Mouse (Mus musculus) midbrain, embryonic 10.5 days (tissue): ENCODE measurements around the gene E130309D02Rik. TPM values are rescaled to one million over a fixed set of nuclear protein-coding genes. Genes with fewer than 3 reads are reported as not detected.

Experiments
- DNase-seq: peaks from one replicate; pipeline ENCODE4 v3.0.0-alpha.2; 2017; ENCODE audit warnings: low spot score
- H3K27ac ChIP-seq: fragments of 300-500 bp; sonication (generic); replicated peaks from 2 replicates; pipeline ENCODE4 v1.5.1; 2016; ENCODE audit warnings: mild to moderate bottlenecking
- H3K27me3 ChIP-seq: fragments of 300-500 bp; sonication (generic); 2 replicates; pipeline ENCODE4 v1.6.1; 2016; ENCODE audit warnings: low read depth, mild to moderate bottlenecking; ENCODE audit not compliant: poor library complexity, severe bottlenecking
- H3K36me3 ChIP-seq: fragments of 300-500 bp; sonication (generic); 2 replicates; pipeline ENCODE4 v1.6.1; 2016; ENCODE audit warnings: mild to moderate bottlenecking, moderate library complexity
- H3K4me1 ChIP-seq: fragments of 300-500 bp; sonication (generic); 2 replicates; pipeline ENCODE4 v1.6.1; 2016
- H3K4me3 ChIP-seq: fragments of 300-500 bp; sonication (generic); 2 replicates; pipeline ENCODE4 v1.5.1; 2016; ENCODE audit warnings: mild to moderate bottlenecking, moderate library complexity
- H3K9me3 ChIP-seq: fragments of 300-500 bp; sonication (generic); replicated peaks from 2 replicates; pipeline ENCODE4 v1.6.1; 2016; ENCODE audit warnings: mild to moderate bottlenecking
- WGBS: fragments of 180-500 bp; shearing (Covaris S2); methylation state at CpG from one replicate; pipeline ENCODE4 v1.1.7; 2016; 5-methylcytosine and 5-hydroxymethylcytosine counted together
- polyA plus RNA-seq: library from polyadenylated mRNA; unstranded; fragments of >200 nt; fragmentation: Nextera tagmentation; extraction: Ambion mirVana; gene quantifications from 2 replicates; pipeline ENCODE4 v1.2.1, GENCODE M21; 2016

Gene E130309D02Rik
- polyA plus RNA-seq, 1 experiment from 2014 or later = 61.7 TPM

- peaks cover 15% of the 10 kb centered on the region for H3K4me1 ChIP-seq
- no peak overlapping the region for H3K4me3 ChIP-seq
- H3K27ac ChIP-seq = no peak overlapping the region
- no peaks in the 10 kb centered on the region for H3K9me3 ChIP-seq
- WGBS = 81% methylated on average over 14 of the region's 14 CpGs
- no peak for DNase-seq
- H3K36me3 ChIP-seq = no peaks in the 10 kb centered on the region
- no peaks in the 10 kb centered on the region for H3K27me3 ChIP-seq
These were observed 19.4 kb upstream of the E130309D02Rik start for GRCm38 (mm10) chr5:143334418-143335088.

- Histone ChIP-seq H3K27me3 (no peaks in the 10 kb centered on the region), H3K36me3 (no peaks in the 10 kb centered on the region), H3K4me3 (no peak overlapping the region), H3K4me1 (peaks cover 16% of the 10 kb centered on the region), H3K9me3 (no peaks in the 10 kb centered on the region), H3K27ac (no peak overlapping the region)
- peak; percentile 68 for DNase-seq
- WGBS = 18% methylated on average over 5 of the region's 5 CpGs
These were observed 18.7 kb upstream of the E130309D02Rik start for GRCm38 (mm10) chr5:143333872-143334271.

DNA sequence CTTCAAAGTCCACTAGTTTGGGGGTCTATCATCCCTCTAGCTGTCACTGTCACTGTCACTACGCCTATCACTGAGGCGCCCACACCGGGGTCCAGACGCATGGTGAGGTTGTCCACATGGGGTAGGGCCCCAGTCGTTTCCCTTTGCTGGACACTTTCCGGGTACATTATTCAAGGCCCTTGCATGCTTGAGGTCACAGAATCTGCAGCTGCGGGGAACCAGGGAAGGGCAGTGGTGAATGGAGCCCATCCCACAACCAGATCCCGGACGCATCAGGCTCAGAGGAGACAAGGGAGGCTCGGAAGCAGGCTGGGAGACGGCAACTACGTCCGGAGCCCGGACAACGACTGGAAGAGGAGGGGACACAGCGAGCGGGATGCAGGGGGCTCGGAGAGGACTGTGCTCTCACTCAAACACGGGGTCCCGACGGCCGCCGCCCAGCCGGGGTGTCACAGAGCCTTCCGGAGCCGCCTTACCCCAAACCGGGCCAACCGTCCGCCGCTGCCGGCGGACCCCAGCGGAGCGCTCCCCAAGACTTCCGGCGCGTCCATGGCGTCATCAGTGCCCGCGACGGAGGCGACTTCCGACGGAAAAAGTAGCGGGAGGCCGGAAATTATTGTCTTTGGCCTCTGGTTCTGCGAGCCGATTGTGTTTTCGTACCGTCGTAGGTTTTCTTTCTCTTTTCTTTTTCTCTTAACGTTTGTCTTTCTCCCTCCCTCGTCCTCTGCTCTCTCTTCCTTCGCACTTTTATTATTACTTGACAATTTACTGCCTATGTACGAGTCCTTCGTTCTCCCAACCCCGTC is 13.7 kb upstream of the E130309D02Rik start, which contains the start of gene Zdhhc4:
TSS of gene Zdhhc4 (minus strand) at position 567 of the 806 bp plus-strand sequence.
- DNase-seq = peak; percentile 88
- Histone ChIP-seq H3K36me3 (peaks cover 31% of the 10 kb centered on the region), H3K27ac (peak within 1 kb of the TSS; percentile 87), H3K4me3 (peak within 1 kb of the TSS; percentile 84), H3K4me1 (peaks cover 21% of the 10 kb centered on the region), H3K9me3 (no peaks in the 10 kb centered on the region), H3K27me3 (no peaks in the 10 kb centered on the region)
- under 1% methylated on average over 57 of the region's 57 CpGs for WGBS

- Histone ChIP-seq H3K36me3 (peaks cover 80% of the 10 kb centered on the region), H3K4me3 (no peak overlapping the region), H3K4me1 (peaks cover 29% of the 10 kb centered on the region), H3K9me3 (no peaks in the 10 kb centered on the region), H3K27me3 (no peaks in the 10 kb centered on the region), H3K27ac (no peak overlapping the region)
- no peak for DNase-seq
- 87% methylated on average over 8 of the region's 8 CpGs for WGBS
These were observed 2.1 kb upstream of the E130309D02Rik start for GRCm38 (mm10) chr5:143317288-143317610.

DNA sequence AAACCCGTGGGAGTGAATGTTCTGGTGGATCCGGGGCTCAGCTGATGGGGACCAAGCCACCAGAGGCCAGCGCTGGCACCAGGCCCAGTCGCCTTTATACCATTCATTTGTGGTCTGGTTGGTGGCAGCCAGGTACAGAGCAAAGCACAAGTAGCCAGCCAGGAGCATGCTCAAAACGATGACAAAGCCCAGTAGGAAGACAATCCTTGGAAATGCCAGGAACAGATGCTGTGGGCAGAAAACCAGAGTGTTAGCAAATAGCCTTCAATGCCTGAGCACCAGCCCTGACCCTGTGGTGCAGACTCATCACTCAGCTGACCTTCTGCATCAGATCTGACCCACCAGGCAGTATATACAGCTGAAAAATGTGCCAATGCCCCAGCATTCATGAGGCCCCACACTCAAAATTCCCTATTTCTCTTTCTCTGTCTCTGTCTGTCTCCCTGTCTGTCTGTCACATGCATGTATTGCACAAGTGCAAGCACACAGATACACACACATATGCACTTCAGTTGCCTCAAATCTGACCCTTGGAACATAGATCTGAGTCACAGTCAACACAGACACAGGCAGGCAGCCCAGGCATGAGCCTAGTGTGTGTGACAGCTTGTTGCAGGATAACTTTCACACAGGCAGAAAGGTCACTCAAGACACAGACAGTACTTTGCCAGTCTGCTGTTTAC is 1.6 kb upstream of the E130309D02Rik start:
- Histone ChIP-seq H3K36me3 (peaks cover 80% of the 10 kb centered on the region), H3K4me1 (peaks cover 29% of the 10 kb centered on the region), H3K27ac (no peak overlapping the region), H3K27me3 (no peaks in the 10 kb centered on the region), H3K9me3 (no peaks in the 10 kb centered on the region), H3K4me3 (no peak overlapping the region)
- no peak for DNase-seq
- WGBS = 90% methylated on average over 5 of the region's 5 CpGs

- peak overlapping the region; percentile 99 for H3K27ac ChIP-seq
These were observed 341 bp upstream of the E130309D02Rik start for GRCm38 (mm10) chr5:143315514-143315888.

DNA sequence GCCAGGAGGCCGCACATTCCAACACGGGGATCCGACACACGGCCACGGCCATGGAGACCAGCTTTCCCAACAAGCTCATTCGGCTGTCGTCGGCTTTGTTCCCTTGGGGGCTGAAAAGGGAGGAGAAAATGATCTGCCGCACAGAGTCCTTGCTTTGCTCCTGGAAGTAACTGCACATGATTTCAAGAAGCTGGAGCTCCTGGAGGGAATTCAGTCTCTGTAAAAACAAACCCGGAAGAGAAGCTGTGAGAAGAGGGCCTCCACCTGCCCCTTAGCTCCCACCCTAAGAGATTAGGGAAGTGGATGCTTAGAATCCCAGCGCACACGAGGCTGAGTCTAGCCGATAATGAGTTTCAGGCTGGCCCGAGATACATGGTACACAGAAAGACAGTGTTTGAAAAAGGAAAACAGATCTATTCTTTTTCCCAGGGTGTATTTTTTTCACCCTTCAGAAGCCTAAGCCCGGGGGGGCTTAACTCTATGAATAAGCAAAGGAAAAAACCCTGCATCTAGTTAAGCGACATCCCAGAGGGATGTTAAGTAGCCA is 904 bp downstream of the E130309D02Rik start:
- DNase-seq = peak; percentile 50
- Histone ChIP-seq H3K36me3 (peaks cover 80% of the 10 kb centered on the region), H3K27me3 (no peaks in the 10 kb centered on the region), H3K4me1 (peaks cover 29% of the 10 kb centered on the region), H3K27ac (peak overlapping the region; percentile 99), H3K4me3 (peak overlapping the region; percentile 88), H3K9me3 (no peaks in the 10 kb centered on the region)
- 6% methylated on average over 16 of the region's 16 CpGs for WGBS

More at GRCm38 (mm10) chr5:143315514-143315888, 341 bp upstream of the E130309D02Rik start:
- WGBS = 13% methylated on average over 8 of the region's 8 CpGs
- DNase-seq = no peak
- peaks cover 29% of the 10 kb centered on the region for H3K4me1 ChIP-seq
- H3K9me3 ChIP-seq = no peaks in the 10 kb centered on the region
- peaks cover 80% of the 10 kb centered on the region for H3K36me3 ChIP-seq
- no peaks in the 10 kb centered on the region for H3K27me3 ChIP-seq
- peak overlapping the region; percentile 88 for H3K4me3 ChIP-seq

- H3K4me1 ChIP-seq = peaks cover 29% of the 10 kb centered on the region
- H3K9me3 ChIP-seq = no peaks in the 10 kb centered on the region
- peak; percentile 78 for DNase-seq
- H3K4me3 ChIP-seq = no peak overlapping the region; the same call in 1 of the 2 replicates
- H3K27ac ChIP-seq = no peak overlapping the region
- H3K27me3 ChIP-seq = no peaks in the 10 kb centered on the region
- WGBS = 73% methylated on average over 8 of the region's 8 CpGs
- peaks cover 80% of the 10 kb centered on the region for H3K36me3 ChIP-seq
These were observed 3.3 kb downstream of the E130309D02Rik start for GRCm38 (mm10) chr5:143311886-143312285.

DNA sequence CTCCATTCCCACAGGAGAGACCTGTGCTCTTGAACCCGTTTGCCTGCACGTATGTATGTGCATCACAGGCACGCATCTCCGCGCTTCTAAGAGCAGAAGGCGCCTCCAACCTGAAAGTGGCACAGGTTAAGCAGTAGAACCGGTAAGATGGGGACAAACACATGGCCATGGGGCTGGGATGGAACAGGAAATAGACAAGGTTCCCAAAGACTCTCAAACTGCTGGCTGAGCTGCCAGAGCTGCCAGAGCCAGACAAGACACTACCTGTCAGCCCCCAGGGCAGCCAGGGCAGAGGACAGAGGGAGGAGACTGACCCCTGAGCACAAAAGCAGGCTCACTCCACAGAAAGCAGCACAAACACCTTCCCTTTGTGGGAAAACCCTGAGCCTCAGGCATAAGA is 5.2 kb downstream of the E130309D02Rik start:
- 97% methylated on average over 7 of the region's 7 CpGs for WGBS
- no peaks in the 10 kb centered on the region for H3K9me3 ChIP-seq
- no peak overlapping the region for H3K4me3 ChIP-seq
- H3K27ac ChIP-seq = no peak overlapping the region
- H3K36me3 ChIP-seq = peaks cover 88% of the 10 kb centered on the region
- H3K27me3 ChIP-seq = no peaks in the 10 kb centered on the region
- peaks cover 19% of the 10 kb centered on the region for H3K4me1 ChIP-seq
- no peak for DNase-seq

GRCm38 (mm10) chr5:143308825-143309224 is 6.3 kb downstream of the E130309D02Rik start:
- 95% methylated on average over 5 of the region's 5 CpGs for WGBS
- peaks cover 99% of the 10 kb centered on the region for H3K36me3 ChIP-seq
- no peak overlapping the region for H3K27ac ChIP-seq
- DNase-seq = no peak
- H3K4me1 ChIP-seq = peaks cover 11% of the 10 kb centered on the region
- H3K9me3 ChIP-seq = no peaks in the 10 kb centered on the region
- H3K4me3 ChIP-seq = no peak overlapping the region
- H3K27me3 ChIP-seq = no peaks in the 10 kb centered on the region

- Histone ChIP-seq H3K4me1 (no peaks in the 10 kb centered on the region), H3K27me3 (no peaks in the 10 kb centered on the region), H3K4me3 (no peak overlapping the region), H3K36me3 (peaks cover 100% of the 10 kb centered on the region), H3K9me3 (no peaks in the 10 kb centered on the region; the same call in 1 of the 2 replicates), H3K27ac (no peak overlapping the region)
- DNase-seq = no peak
- WGBS = 94% methylated on average over 7 of the region's 7 CpGs
These were observed 10.9 kb downstream of the E130309D02Rik start for GRCm38 (mm10) chr5:143304251-143304650.

GRCm38 (mm10) chr5:143301296-143301695 is 13.9 kb downstream of the E130309D02Rik start:
- WGBS = 86% methylated on average over 8 of the region's 8 CpGs
- Histone ChIP-seq H3K27ac (no peak overlapping the region), H3K36me3 (peaks cover 88% of the 10 kb centered on the region), H3K4me3 (no peak overlapping the region), H3K9me3 (peaks cover 3% of the 10 kb centered on the region; the same call in 1 of the 2 replicates), H3K27me3 (no peaks in the 10 kb centered on the region), H3K4me1 (no peaks in the 10 kb centered on the region)
- no peak for DNase-seq
